Mouse (Mus musculus) CD4-positive, CD25-positive, alpha-beta regulatory T cell, adult 4 months (primary cell): ENCODE data around the gene Aacs. TPM values are rescaled to one million over a fixed set of nuclear protein-coding genes. Genes with fewer than 3 reads are reported as not detected.
"Not testable (repeated sequence)": the region's sequence is repeated elsewhere in the genome, so short reads cannot be mapped to it uniquely, and the experiment has no call there.

Experiments
- ATAC-seq: one replicate; pipeline ENCODE4 v1.8.0; 2017
- polyA plus RNA-seq, 2 experiments: library from polyadenylated mRNA; unstranded; fragments of 100-300 nt; shearing (Covaris generic); gene quantifications; one replicate each; pipeline ENCODE4 v1.2.1; 2017

The Aacs gene
- 10 to 100 TPM; 22.1 to 39.8 TPM for polyA plus RNA-seq

DNA sequence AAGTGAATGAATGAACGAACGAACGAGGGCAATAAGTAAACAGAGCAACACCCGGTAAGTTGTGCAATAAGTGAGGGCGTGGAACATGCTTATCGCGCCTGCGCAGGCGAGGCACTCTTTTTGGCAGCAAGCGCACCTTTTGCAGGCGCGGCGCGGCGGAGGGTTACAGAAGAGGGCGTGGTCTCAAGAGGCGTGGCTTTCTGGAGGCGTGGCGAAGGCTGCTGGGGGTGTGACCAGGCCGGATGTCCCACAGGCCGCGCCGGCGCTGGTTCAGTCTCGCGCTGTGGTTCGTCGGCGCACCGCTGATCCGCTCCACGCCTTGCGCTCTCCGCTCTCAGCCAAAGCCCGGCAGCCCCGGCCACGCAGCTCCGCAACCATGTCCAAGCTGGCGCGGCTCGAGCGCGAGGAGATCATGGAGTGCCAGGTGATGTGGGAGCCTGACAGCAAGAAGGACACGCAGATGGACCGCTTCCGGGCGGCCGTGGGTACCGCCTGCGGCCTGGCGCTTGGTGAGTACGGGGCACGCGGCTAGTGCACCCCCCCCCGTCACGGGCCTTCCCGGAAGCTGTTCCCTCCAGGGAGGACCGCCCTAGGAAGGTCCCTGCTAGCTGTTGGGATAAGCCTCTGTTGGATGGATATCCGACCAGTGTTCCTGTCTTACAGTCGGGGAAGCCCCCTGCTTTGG is at the start of gene Aacs:
Aacs (plus strand) TSS at position 214 of the 685 bp plus-strand sequence.
- ATAC-seq: peak; percentile 96

DNA sequence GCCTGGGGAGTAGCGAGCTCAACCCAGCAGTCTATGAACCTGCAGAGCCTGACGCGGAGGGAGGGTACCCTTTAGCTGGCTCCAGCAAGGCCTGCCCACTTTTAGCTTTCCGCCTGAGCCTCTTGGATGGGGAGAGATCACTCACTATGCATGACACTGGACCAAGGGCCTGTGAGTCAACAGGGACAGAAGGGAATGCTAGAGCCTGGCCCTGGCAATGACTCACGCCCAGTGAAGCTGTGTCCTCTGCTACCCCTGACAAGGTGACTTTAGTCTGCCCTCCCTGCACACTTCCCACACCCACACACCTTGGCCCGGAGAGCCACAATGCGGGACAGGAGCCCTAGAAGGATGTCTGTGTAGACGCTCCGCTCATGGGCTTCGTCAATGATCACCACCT is 49.3 kb upstream of the Aacs start:
- no peak for ATAC-seq

DNA sequence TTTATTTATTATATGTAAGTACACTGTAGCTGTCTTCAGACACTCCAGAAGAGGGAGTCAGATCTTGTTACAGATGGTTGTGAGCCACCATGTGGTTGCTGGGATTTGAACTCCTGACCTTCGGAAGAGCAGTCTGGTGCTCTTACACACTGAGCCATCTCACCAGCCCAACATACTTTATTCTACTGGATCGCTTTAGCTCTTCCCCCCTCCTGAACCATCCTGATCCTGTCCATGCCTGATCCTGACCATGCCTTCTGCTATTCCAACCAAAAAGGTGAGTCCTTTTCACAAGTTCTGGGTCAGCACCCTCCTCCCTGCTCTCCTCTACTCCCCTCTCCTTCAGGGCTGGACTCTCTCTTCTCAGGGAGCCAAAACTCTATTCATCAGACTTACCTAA is 43.3 kb upstream of the Aacs start:
- ATAC-seq: not testable (repeated sequence)

DNA sequence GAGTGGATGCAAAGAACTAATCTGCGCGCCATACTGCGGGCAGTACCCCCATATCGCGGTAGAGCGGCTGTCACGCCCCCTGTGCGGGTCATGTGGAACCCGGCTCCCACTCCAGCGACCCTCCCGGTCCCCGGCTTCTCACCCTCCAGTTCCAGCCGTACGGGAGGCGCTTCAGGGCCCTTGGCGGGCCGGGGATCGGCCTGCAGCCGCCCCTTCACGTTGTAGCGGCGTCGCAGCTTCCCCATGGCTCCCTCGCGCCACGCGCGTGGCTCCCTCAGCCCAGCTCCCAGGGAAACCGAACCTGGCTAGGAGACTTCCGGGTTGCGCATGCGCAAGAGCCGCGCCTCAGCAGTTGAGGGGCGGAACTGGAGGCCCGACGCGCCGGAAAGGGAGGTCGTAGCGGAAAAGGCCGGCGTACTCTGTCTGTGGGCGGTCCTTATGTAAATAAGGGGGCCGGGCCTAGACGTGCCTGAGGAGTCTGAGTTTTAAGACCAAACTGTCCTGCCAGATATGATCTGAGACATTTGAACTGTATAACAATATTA is 41.7 kb upstream of the Aacs start, which contains the start of gene Dhx37:
Dhx37 (minus strand) TSS at position 329 of the 545 bp plus-strand sequence.
- ATAC-seq: peak; percentile 99

DNA sequence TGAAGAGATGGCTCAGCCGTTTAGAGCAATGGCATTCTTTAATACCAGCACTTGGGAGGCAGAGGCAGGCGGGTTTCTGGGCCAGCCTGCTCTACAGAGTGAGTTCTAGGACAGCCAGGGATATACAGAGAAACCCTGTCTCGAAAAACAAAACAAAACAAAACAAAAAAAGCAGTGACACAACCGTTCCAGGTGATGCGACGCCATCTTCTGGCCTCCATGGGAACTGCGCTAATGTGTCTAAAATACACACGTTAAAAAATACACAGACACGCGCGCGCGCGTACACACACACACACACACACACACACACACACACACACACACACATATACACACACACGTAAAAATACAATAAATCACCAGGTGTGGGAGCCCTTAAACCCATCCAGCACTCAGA is 41.3 kb upstream of the Aacs start:
- ATAC-seq: not testable (repeated sequence)

DNA sequence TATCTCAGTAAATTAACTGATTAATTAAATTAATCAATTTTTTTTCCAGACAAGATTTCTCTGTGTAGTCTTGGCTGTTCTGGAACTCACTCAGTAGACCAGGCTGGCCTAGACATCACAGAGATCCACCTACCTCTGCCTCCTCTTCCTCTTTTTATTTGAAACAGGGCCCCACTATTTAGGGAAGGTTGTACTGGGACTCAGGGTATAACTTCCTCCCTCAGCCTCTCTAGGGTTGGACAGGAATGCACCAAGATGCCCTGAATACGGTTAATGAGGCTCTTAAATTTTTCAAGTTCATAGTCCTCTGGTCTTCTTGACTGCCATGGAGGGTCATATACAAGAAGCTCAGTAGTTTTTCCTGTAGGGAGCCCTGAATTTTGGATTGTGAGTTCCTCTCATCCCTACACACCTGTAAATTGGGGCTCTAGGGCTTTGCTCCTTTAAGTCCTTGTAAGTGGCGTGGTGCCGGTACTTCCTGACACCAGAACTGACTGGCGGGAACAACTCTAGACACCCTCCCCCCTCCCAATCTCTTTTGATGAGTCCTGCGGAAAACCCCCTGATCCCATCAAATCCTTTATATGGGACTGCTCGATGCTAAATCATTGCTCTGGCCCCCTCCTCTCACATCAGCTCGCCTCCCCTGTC is 34.9 kb upstream of the Aacs start:
- ATAC-seq: peak; percentile 28

DNA sequence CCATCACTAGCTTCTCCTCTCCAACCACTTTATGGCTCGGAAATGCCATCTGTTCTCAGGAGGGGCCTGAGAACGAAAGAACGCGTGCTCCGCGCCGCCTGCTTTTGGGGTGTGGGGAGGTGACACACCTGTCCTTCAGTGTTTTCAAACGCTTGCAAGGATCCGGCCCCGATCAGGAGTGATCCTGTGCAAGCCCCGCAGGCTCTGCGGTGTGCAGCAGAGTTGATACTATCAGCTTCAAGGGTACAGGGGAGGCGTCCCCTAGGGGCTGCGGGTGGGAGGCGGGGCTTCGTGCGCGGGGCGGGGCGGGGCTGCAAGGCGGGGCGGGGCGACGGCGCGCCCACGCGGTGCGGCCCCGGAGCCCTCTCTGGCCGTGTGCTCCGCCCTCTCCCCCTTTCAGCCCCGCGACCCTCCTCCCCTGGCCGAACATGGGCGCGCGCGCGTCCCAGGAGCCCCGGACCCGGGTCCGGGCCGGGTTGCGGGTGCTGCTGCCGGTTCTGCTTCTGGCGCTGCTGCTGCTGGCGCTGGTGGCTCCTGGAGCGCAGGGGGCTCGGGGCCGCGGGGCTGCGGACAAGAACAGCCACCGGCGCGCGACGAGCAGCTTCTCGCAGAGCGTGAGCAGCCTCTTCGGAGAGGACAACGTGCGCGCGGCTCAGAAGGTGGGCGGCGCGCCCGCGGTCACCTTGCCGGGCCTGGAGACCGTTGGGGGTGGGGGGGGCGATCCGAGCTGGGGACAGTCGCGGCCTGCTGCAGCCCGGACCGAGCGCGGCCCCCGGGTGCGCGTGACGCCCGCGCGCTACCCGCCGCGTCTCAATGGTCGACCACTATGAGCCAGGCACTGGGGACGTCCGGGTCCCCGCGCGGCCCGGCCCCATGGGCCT is 34.1 kb upstream of the Aacs start, which contains the start of gene Bri3bp:
Bri3bp (plus strand) TSS at position 335 of the 881 bp plus-strand sequence.
- ATAC-seq: peak; percentile 72

DNA sequence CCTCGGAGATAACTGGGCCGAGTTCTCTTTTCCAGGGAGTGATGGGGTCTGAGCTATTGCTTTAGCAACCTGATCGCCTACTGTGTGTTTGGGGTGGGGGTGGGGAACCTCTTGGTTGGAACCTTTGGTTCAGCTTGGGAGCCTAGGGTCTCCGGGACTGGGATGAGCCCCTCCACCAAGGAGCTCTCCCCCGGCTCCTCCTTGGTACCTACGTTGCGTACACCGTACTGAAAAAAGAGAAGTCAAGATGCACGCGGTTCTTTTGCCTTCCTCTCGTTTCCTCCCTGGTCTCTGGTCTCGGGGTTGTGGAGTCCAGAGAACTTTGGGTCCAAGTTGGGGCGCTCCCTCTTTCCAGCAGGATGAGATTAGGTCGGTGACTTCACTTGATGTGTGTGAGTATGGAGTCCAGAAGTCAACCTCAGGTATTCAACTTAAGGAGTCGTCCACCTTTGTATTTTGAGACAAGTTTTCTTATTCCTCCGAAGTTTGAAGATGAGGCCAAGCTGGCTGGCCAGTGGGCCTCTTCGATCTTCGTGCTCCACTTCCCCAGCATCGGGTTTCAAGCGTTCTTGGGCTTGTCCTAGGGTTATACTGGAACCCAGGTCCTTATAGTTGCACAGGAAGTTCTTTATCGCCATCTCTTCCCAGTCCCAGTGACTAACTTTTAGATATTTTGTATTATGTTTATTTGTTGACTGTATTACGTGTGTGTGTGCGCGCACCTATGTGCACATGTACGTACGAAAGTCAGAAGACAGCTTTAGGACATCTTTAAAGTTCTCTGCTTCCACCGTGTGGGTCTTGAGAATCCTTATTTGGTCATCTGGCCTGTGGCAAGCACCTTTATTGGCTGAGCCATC is 33.2 kb upstream of the Aacs start:
- no peak for ATAC-seq

DNA sequence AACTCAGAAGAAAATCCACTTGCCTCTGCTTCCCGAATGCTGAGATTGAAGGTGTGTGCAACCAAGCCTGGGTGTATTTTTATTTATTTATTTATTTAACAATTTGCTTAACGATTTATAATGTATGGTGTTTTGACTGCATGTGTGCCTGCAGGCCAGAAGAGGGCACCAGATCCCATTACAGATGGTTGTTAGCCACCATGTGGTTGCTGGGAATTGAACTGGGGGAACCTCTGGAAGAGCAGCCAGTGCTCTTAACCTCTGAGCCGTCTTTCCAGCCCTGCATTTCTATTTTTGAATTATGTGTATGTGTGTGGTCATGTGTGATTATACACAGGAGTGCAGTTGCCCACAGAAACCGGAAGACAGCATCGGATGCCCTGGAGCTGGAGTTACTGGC is 32.3 kb upstream of the Aacs start:
- ATAC-seq: no peak

DNA sequence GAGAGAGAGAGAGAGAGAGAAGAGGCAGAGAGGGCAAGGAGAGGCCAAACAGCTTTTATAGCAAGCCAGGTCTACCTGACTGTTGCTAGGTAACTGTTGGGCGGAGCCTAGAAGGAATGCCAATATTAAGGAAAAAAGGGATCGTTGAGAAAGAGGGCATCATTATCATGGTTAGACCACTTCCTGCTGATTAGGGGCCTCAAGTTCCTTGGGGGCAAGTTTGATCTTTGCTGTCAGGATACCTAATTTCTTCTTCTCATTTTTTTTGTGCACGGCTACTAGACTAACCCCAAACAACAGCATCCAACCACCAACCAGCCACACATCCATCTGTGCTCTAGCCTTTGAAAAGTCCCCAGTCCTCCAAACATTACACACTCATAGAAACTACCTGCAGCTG is 31.7 kb upstream of the Aacs start:
- ATAC-seq: no peak

DNA sequence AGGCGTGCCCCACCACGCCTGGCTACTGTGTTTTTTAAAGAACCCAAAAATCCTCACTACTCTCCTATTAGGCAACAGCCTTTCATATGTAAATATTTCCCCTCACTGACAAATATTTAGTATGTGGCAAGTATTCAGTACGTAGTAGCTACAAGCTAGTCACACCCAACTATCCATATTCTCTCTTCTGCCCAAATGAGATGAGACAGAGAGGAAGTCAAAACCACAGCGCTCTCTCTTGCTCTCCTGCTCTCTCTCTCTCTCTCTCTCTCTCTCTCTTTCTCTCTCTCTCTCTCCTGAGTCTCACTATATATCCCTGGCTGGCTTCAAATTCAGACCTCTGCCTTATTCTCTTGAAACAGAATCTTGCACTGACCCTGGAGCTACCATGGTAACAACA is 31.1 kb upstream of the Aacs start:
- ATAC-seq: peak; percentile 72

DNA sequence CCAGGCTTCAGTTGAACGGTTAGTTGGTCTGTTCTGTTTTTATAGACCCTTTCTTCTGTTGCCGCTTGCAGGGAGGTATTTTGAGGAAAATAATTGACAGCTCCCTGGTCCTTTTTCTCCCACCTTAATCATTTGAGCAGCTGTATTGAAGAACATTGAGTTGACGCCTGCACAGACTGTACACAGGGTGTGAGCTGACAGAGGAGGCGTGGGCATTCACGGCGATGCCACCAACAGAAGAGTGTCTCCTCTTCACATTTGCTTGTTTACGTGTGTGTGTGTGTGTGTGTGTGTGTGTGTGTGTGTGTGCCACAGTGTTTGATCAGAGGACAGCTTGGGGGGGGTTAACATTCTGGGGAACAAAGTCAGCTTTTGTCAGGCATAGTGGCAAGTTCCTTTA is 29.3 kb upstream of the Aacs start:
- no peak for ATAC-seq

DNA sequence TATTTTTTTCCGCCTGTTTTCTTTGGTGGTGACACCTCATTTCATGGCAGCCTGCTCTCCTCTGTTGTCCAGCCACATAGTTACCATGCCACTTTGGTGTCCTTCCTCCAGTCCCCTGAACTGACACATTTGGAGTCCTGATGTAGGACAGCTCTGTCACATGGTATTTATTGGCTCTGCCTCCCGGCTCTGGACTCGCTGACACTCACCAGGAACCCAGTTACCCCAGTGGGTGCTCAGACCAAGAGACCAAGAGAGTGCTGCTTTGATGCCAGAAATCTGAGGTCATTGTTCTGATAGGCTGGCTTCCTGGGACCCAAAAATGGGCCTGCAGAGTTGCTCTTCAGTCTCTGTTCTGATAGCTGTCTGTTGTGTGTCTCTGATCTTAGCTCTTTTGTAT is 27.6 kb upstream of the Aacs start:
- ATAC-seq: no peak

DNA sequence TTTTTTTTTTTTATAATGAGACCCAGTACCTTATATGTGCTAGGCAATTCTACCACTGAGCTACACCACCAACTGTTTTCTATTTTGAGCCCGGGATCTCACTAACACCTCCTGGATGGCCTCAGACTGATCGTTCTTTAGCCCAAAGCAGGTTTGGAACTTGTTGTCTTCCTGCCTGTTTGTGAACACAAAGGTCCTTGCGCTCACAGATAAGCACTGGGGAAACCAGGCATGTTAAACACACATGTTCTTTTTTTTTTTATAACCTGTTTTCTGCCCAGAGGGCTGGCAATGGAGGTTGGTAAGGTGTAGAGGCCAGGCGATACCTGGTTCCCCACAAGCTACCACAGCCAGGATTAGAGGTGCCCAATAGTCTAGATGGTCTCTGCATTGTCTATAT is 27.0 kb upstream of the Aacs start:
- no peak for ATAC-seq

DNA sequence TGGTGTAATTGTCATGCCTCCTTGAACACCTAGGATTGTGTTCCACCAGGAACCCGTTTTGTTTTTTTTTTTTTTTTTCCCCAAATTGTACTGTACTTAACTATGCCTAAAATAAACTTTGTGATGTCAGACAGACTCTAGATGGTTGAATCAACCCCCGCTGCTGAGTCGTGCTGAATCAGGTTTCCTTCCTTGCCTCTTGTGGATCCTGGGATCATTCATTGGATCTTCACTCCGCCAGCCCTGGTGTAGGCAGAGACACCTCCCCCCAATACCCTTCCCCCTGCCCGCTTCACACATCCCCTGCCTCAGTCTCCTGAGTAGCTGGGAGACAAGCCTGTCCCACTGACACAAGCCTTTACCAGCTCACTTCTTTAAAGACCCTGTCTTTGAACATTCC is 26.3 kb upstream of the Aacs start:
- ATAC-seq: no peak

DNA sequence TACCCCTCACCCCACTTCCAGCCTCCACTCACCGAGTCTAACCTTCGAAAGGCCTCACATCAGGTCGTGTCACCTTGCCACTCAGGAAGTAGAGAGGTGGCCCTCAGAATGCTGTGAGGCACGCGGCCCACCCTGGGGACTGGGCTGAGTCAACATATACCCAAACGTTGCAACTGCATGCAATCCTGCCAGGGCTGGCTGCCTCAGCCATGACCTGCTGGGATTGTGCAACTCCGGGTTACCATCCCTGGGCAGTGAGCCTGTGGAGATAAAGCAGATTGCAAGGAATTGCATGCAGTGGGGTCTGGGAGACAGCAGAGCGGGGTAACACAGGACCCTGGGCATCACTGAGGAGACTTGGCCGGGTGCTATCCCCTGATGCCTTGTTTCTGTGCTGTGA is 23.0 kb upstream of the Aacs start:
- ATAC-seq: no peak

DNA sequence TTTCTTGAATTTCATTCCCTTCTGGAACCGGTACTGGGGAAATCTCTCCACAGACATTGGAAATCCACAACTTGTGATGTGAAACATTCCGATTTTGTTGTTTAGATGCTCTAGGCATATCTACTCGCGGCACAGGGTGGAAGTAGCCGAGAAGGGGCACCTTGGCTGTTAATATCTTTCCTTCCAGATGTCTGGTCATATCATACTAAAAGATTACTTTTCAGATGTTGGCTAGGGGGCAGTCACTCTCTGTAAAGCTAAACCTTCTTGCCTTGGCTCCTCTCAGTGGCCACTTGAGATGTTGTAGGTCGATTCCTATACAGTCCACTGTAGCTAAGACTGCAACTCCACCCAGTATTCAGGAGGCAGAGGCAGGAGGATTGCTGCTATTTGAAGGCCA is 19.5 kb upstream of the Aacs start:
- no peak for ATAC-seq

DNA sequence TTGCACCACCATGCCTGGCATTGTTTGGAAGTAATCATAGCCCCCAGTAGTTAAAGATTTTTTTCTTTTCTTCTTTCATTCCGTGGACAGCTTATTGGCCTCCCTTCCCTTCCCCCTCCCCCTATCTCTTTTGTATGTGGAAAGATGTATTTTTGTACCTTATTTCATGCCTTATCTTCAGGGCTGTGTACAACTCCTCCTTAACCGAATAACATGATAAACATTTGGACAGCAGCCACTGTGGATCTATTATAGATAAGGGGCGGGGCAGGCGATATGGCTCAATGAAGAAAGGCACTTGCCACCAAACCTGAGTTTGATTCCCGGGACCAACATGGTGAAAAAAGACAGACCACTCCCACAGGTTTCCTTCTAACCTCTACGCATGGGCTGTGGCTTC is 18.1 kb upstream of the Aacs start:
- ATAC-seq: no peak

DNA sequence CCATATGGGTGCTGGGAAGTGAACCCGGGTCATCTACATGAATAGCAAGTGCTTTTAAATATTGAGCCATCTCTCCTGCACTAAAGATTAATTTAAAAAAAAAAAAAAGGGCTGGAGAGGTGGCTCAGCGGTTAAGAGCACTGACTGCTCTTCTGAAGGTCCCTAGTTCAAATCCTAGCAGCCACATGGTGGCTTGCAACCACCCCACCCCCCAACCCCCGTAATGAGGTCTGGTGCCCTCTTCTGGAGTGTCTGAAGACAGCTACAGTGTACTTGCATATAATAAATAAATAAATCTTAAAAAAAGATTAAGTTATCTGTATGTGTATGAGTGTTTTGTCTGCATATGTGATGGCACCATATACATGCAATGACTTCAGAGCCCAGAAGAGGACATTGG is 15.0 kb upstream of the Aacs start:
- ATAC-seq: no peak

DNA sequence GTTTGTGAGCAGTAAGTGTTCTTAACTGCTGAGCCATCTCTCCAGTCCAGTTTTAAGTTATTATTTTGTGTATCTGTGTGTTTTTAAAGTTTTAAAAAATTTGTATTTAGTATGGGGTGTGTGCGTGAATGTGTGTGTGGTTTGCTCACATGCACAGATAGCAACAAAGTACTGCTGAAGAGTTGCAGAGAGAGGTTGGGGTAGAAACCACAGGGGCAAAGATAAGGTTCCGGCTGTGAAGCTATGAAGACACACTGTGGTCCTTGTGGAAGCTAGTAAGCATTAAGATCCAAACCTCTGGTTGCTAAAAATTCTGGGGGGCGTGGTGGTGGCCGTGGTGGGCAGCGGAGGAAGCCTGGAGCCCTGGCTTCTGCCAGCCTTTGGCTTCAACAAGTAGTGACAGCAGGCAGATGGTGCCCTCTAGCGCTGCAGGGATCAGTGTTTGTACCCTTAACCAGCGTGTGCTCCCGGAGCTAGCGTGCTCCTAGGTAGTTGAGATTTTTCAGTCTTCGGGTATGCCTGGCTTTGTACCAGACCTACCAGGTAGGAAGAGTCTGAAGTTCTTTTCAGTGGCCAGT is 13.7 kb upstream of the Aacs start:
- no peak for ATAC-seq

DNA sequence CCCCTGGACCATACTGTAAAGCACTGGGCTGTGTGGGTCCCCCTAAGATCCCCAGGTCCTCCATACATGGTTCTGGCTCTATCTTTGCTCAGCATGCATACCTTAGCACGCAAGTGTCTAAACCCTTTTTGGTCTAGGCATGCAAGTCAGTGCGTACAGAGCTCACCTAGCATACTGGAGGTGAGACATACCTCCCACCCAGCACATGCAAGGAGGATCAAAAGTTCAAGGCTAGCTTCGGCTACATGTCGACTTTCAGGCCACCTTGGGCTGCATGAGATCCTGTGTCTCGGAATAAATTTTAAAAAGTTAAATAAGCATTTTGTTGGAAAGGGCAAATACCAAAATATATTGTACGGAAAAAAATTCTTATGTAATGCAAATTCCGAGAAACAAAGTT is 10.4 kb upstream of the Aacs start:
- ATAC-seq: no peak

DNA sequence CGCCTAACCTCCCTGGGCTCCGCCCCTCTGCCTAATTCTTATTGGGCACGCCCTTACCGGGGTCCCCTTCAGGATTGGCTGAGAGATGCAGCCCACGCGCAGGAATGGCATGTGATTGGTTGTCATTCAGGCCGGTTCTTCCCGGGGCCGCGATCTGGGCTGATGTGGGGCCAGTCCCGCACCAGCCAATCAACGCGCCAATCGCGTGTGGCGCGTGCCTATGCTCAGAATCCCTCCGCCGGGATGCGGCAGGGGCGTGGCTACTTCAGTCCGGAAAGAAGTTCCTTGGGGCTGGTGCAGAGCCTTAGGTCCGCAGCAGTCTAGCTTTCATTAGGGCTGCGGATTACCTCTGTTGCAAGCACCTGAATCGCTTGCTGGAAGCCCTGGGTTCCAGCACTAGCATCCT is 9.9 kb upstream of the Aacs start:
- ATAC-seq: peak; percentile 100
